Mouse (Mus musculus): ENCODE data around the gene Cdv3. TPM values are rescaled to one million over a fixed set of nuclear protein-coding genes. Genes with fewer than 3 reads are reported as not detected.
A peak's percentile ranks its signal among the peaks of the same experiment; 100 is the strongest.
"Not testable (repeated sequence)": the region's sequence is repeated elsewhere in the genome, so short reads cannot be mapped to it uniquely, and the experiment has no call there.

Cdv3 gene
- polyA plus RNA-seq, 1 experiment from 2014 or later, result 121 TPM

GRCm38 (mm10) chr9:103366356-103366755 lies 716 bp upstream of the Cdv3 start:
- Histone ChIP-seq H3K36me3 (peaks cover 8% of the 10 kb centered on the region; the same call in 1 of the 2 replicates), H3K27ac (peak overlapping the region; percentile 81), H3K4me2 (peak overlapping the region; percentile 51), H3K27me3 (no peaks in the 10 kb centered on the region), H3K9ac (no peak overlapping the region), H3K9me3 (no peaks in the 10 kb centered on the region), H3K4me1 (peaks cover 19% of the 10 kb centered on the region), H3K4me3 (peak overlapping the region; percentile 86)
- no peak for ATAC-seq (ENCODE audit: insufficient number of reproducible peaks, low FRiP score, low TSS enrichment, low read depth)
- 64% methylated on average over 9 of the region's 9 CpGs for WGBS

- Histone ChIP-seq H3K9me3 (no peaks in the 10 kb centered on the region), H3K27me3 (no peaks in the 10 kb centered on the region), H3K4me1 (peaks cover 19% of the 10 kb centered on the region), H3K4me3 (peak overlapping the region; percentile 86), H3K9ac (peak overlapping the region; percentile 98), H3K27ac (peak overlapping the region; percentile 97), H3K4me2 (peak overlapping the region; percentile 73), H3K36me3 (peaks cover 18% of the 10 kb centered on the region; the same call in 1 of the 2 replicates)
- no peak for ATAC-seq (ENCODE audit: insufficient number of reproducible peaks, low FRiP score, low TSS enrichment, low read depth)
- 3% methylated on average over 78 of the region's 94 CpGs for WGBS
These were observed 895 bp downstream of the Cdv3 start for GRCm38 (mm10) chr9:103364601-103365289.

- Histone ChIP-seq H3K4me1 (peaks cover 19% of the 10 kb centered on the region), H3K4me2 (peak overlapping the region; percentile 73), H3K36me3 (peaks cover 26% of the 10 kb centered on the region), H3K4me3 (peak overlapping the region; percentile 86), H3K27ac (no peak overlapping the region; the same call in 1 of the 2 replicates), H3K27me3 (no peaks in the 10 kb centered on the region), H3K9ac (peak overlapping the region; percentile 98), H3K9me3 (no peaks in the 10 kb centered on the region)
- 1% methylated on average over 21 of the region's 21 CpGs for WGBS
- no peak for ATAC-seq (ENCODE audit: insufficient number of reproducible peaks, low FRiP score, low TSS enrichment, low read depth)
These were observed 1.8 kb downstream of the Cdv3 start for GRCm38 (mm10) chr9:103363730-103364417.

- 48% methylated on average over 6 of the region's 6 CpGs for WGBS
- no peaks in the 10 kb centered on the region for H3K9me3 ChIP-seq
- no peak overlapping the region for H3K9ac ChIP-seq
- H3K4me3 ChIP-seq, result peak overlapping the region; percentile 86; the same call in 1 of the 2 replicates
- no peak for ATAC-seq (ENCODE audit: insufficient number of reproducible peaks, low FRiP score, low TSS enrichment, low read depth)
- H3K4me2 ChIP-seq, result peak overlapping the region; percentile 73
- H3K27ac ChIP-seq, result no peak overlapping the region
- peaks cover 27% of the 10 kb centered on the region for H3K36me3 ChIP-seq
- H3K27me3 ChIP-seq, result no peaks in the 10 kb centered on the region
- peaks cover 19% of the 10 kb centered on the region for H3K4me1 ChIP-seq
These were observed 2.6 kb downstream of the Cdv3 start for GRCm38 (mm10) chr9:103363088-103363487.

GRCm38 (mm10) chr9:103360642-103361041 lies 5.0 kb downstream of the Cdv3 start:
- Histone ChIP-seq H3K27me3 (no peaks in the 10 kb centered on the region), H3K4me3 (no peak overlapping the region), H3K27ac (no peak overlapping the region), H3K4me1 (peaks cover 10% of the 10 kb centered on the region; the same call in 1 of the 2 replicates), H3K9me3 (no peaks in the 10 kb centered on the region), H3K4me2 (no peak overlapping the region), H3K9ac (no peak overlapping the region), H3K36me3 (peaks cover 44% of the 10 kb centered on the region)
- no peak for ATAC-seq (ENCODE audit: insufficient number of reproducible peaks, low FRiP score, low TSS enrichment, low read depth)
- WGBS, result 68% methylated on average over 2 of the region's 2 CpGs

- Histone ChIP-seq H3K9ac (no peak overlapping the region), H3K4me1 (peaks cover 6% of the 10 kb centered on the region; the same call in 1 of the 2 replicates), H3K27ac (no peak overlapping the region), H3K36me3 (peaks cover 44% of the 10 kb centered on the region), H3K27me3 (no peaks in the 10 kb centered on the region), H3K9me3 (no peaks in the 10 kb centered on the region), H3K4me3 (no peak overlapping the region), H3K4me2 (no peak overlapping the region)
- 83% methylated on average over 4 of the region's 4 CpGs for WGBS
- no peak for ATAC-seq (ENCODE audit: insufficient number of reproducible peaks, low FRiP score, low TSS enrichment, low read depth)
These were observed 7.1 kb downstream of the Cdv3 start for GRCm38 (mm10) chr9:103358545-103358944.

GRCm38 (mm10) chr9:103357893-103358292 lies 7.7 kb downstream of the Cdv3 start:
- Histone ChIP-seq H3K27ac (no peak overlapping the region), H3K4me2 (no peak overlapping the region), H3K4me1 (no peaks in the 10 kb centered on the region), H3K4me3 (no peak overlapping the region), H3K9me3 (no peaks in the 10 kb centered on the region), H3K36me3 (peaks cover 41% of the 10 kb centered on the region), H3K9ac (no peak overlapping the region), H3K27me3 (no peaks in the 10 kb centered on the region)
- no peak for ATAC-seq (ENCODE audit: insufficient number of reproducible peaks, low FRiP score, low TSS enrichment, low read depth)

GRCm38 (mm10) chr9:103353500-103354260 lies 12.0 kb downstream of the Cdv3 start:
- H3K9me3 ChIP-seq; H3K27ac ChIP-seq; ATAC-seq (ENCODE audit: insufficient number of reproducible peaks, low FRiP score, low TSS enrichment, low read depth); H3K4me3 ChIP-seq; H3K27me3 ChIP-seq; H3K4me2 ChIP-seq; H3K9ac ChIP-seq; H3K4me1 ChIP-seq: not testable (repeated sequence)
- WGBS, result 78% methylated on average over 7 of the region's 7 CpGs
- peaks cover 52% of the 10 kb centered on the region for H3K36me3 ChIP-seq

GRCm38 (mm10) chr9:103348791-103349190 lies 16.8 kb downstream of the Cdv3 start:
- H3K4me1 ChIP-seq, result no peaks in the 10 kb centered on the region
- no peaks in the 10 kb centered on the region for H3K9me3 ChIP-seq
- ATAC-seq (ENCODE audit: insufficient number of reproducible peaks, low FRiP score, low TSS enrichment, low read depth), result no peak
- peaks cover 50% of the 10 kb centered on the region for H3K36me3 ChIP-seq
- no peaks in the 10 kb centered on the region for H3K27me3 ChIP-seq
- no peak overlapping the region for H3K4me3 ChIP-seq
- H3K9ac ChIP-seq, result no peak overlapping the region
- no peak overlapping the region for H3K4me2 ChIP-seq
- H3K27ac ChIP-seq, result no peak overlapping the region

- H3K4me2 ChIP-seq, result no peak overlapping the region
- ATAC-seq (ENCODE audit: insufficient number of reproducible peaks, low FRiP score, low TSS enrichment, low read depth), result no peak
- no peaks in the 10 kb centered on the region for H3K9me3 ChIP-seq
- no peak overlapping the region for H3K27ac ChIP-seq
- H3K4me1 ChIP-seq, result no peaks in the 10 kb centered on the region
- H3K4me3 ChIP-seq, result no peak overlapping the region
- H3K27me3 ChIP-seq, result no peaks in the 10 kb centered on the region
- no peak overlapping the region for H3K9ac ChIP-seq
- WGBS, result 85% methylated on average over 1 of the region's 1 CpGs
- peaks cover 55% of the 10 kb centered on the region for H3K36me3 ChIP-seq
These were observed 17.6 kb downstream of the Cdv3 start for GRCm38 (mm10) chr9:103347996-103348490.

GRCm38 (mm10) chr9:103347045-103347444 lies 18.6 kb downstream of the Cdv3 start:
- Histone ChIP-seq H3K4me3 (no peak overlapping the region), H3K27me3 (no peaks in the 10 kb centered on the region), H3K4me2 (no peak overlapping the region), H3K27ac (no peak overlapping the region), H3K4me1 (no peaks in the 10 kb centered on the region), H3K36me3 (peaks cover 57% of the 10 kb centered on the region), H3K9me3 (no peaks in the 10 kb centered on the region), H3K9ac (no peak overlapping the region)
- ATAC-seq (ENCODE audit: insufficient number of reproducible peaks, low FRiP score, low TSS enrichment, low read depth), result no peak
- WGBS, result 75% methylated on average over 4 of the region's 4 CpGs

GRCm38 (mm10) chr9:103336912-103337311 lies 28.7 kb downstream of the Cdv3 start:
- H3K4me1 ChIP-seq, result no peaks in the 10 kb centered on the region
- H3K9ac ChIP-seq, result no peak overlapping the region
- no peaks in the 10 kb centered on the region for H3K27me3 ChIP-seq
- no peak overlapping the region for H3K4me2 ChIP-seq
- no peak for ATAC-seq (ENCODE audit: insufficient number of reproducible peaks, low FRiP score, low TSS enrichment, low read depth)
- peaks cover 81% of the 10 kb centered on the region for H3K36me3 ChIP-seq
- H3K9me3 ChIP-seq, result no peaks in the 10 kb centered on the region
- H3K4me3 ChIP-seq, result no peak overlapping the region
- H3K27ac ChIP-seq, result no peak overlapping the region

Data from limb, embryonic 15.5 days (tissue).